Mouse (Mus musculus) embryonic fibroblast, embryonic 13.5 days (primary cell): ENCODE results near the gene Kcnip1. TPM values are rescaled to one million over a fixed set of nuclear protein-coding genes. Genes with fewer than 3 reads are reported as not detected.

Source experiments
- H3K27ac ChIP-seq: 2 replicates; pipeline ENCODE4 v1.5.1; 2012; ENCODE audit warnings: low read length, control low read depth, inconsistent platforms; ENCODE audit not compliant: insufficient read depth
- H3K4me1 ChIP-seq: 2 replicates; pipeline ENCODE4 v1.6.1; 2011; ENCODE audit warnings: low read length; ENCODE audit not compliant: control insufficient read depth, insufficient read depth
- H3K4me3 ChIP-seq: 2 replicates; pipeline ENCODE4 v1.5.1; 2011; ENCODE audit warnings: mild to moderate bottlenecking, control low read depth, low read length; ENCODE audit not compliant: insufficient read depth
- CTCF ChIP-seq: IDR thresholded peaks from 2 replicates; pipeline ENCODE4 v1.5.1; 2011; ENCODE audit warnings: mild to moderate bottlenecking, control low read depth, low read length, moderate library complexity, borderline replicate concordance; ENCODE audit not compliant: insufficient read depth
- POLR2A ChIP-seq: IDR thresholded peaks from 2 replicates; pipeline ENCODE4 v1.6.1; 2011; ENCODE audit warnings: low read depth, mild to moderate bottlenecking, control low read depth, low read length, moderate library complexity
- polyA plus RNA-seq: library from polyadenylated mRNA; stranded (reverse); fragments of >200 nt; gene quantifications from 2 replicates; pipeline ENCODE4 v1.2.4, GENCODE M21; 2011; ENCODE audit warnings: low read depth; ENCODE audit not compliant: missing spikeins, insufficient read length

The Kcnip1 gene
- polyA plus RNA-seq, 1 experiment = 2.7 TPM

DNA sequence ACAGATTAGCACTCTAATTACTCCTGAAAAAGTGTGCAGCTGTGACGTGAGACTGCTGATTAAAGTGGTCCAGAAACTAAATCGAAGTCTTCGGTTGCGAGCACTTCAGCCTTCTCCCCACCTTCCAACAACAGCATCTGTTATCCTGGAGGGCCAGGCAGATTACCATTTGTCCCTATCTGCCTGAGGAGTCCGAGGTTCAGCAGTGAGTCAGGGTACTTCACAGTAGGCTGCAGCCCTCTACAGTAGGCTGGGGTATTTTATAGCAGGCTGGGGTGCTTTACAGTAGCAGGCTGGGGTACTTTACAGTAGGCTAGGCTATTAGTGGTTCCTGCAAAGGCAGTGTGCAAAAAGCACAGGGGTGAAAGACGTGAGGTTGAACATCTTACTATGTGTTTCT, 324.6 kb downstream of the Kcnip1 start:
- TF ChIP-seq CTCF = no peak
- TF ChIP-seq POLR2A = no peak
- H3K4me3 ChIP-seq = no peak overlapping the region
- H3K27ac ChIP-seq = no peak overlapping the region
- H3K4me1 ChIP-seq = peaks cover 3% of the 10 kb centered on the region

DNA sequence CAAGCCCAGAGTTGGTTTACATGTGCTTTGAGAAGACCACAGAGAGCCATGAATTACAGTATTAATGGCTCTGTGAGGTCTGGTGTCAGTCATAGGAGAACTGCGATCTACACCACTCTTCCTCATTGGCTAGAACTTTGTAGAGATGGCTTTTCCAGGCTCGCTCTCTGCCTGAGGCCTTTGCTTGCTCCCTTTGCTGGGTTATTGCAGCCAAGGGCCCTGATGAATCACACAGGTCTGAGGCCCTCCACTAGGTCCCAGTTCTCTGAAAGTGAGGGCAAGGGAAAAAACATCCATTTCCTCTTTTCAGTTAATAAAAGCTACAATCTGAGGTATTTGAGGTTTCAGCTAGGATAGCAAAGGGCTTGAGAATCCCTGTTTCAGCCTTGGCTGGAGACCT, 329.4 kb downstream of the Kcnip1 start:
- H3K4me1 ChIP-seq = peaks cover 13% of the 10 kb centered on the region
- peak overlapping the region; percentile 61 for H3K27ac ChIP-seq
- TF ChIP-seq CTCF (no peak), POLR2A (no peak)
- no peak overlapping the region for H3K4me3 ChIP-seq

DNA sequence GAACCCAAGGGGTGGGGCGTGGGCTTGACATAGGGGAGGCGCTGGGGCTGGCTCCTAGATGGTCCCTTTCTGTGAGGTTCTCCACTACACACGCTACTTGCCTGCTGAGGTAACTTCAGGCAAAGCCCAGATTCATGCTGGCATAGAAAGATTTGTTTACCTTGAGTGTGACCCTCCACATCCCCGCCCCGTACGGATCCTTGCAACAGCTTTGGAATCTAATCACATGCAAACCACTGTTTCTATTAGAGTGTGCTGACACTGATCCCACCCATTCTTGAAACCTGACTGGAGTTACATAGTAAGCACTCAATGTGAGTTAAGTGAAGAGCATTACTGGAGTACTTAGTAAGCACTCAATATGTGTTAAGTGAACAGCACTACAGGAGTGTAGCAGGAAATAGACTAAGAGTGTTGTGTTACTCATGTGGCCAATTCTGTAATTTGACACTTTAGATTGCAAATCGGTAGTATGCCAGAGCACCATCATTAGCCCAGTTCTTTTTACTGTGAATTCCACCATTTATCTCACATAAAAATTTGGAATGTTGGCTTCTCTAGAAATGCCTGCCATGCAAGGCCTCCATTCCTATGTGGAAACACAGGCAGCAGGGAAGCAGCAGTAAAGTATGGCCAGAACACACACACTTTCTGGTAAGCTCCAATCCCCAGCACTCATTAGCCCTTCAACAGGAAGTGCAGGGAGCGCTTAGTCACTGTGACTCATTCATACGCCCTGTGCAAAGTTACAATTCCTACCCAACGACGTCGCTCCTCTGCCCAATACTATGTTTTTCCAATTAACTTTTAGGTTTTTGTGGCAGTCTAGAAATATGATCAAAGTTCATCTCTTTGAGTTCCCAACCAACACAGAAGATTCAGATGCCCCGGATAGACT, 332.7 kb downstream of the Kcnip1 start:
- H3K27ac ChIP-seq = peak overlapping the region; percentile 86
- H3K4me1 ChIP-seq = peaks cover 18% of the 10 kb centered on the region
- no peak overlapping the region for H3K4me3 ChIP-seq
- TF ChIP-seq POLR2A (no peak), CTCF (no peak)

DNA sequence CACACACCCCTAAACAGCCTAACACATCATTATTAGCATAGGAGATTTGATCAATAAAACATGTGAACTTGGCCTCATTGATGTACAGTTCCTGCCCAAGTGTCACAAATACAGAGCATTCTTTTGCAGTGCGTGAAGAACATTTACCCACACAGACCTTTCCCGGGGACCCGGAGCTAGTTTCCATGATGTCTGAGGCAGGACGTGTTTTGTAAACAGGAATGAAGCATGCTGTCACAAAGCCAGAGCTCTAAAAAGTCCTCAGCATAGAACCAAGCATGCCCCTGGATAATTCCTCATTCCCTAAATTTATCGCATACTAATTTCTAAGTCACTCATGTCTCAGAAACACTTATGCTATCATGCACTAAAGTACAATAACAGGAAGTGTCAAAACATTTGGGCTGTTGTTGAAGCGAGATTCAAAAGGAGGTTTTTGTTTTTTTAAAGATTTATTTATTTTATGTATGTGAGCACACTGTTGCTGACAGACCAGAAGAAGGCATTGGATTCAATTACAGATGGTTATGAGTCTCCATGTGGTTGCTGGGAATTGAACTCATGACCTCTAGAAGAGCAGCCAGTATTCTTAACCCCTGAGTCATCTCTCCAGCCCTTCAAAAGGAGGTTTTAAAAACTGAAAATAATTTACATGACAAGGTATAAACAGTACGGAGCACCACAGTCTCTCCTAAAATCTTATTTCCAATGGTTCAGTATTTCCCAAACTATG, 336.9 kb downstream of the Kcnip1 start:
- Histone ChIP-seq H3K4me1 (peaks cover 10% of the 10 kb centered on the region), H3K27ac (peak overlapping the region; percentile 80), H3K4me3 (no peak overlapping the region)
- TF ChIP-seq POLR2A (no peak), CTCF (no peak)

DNA sequence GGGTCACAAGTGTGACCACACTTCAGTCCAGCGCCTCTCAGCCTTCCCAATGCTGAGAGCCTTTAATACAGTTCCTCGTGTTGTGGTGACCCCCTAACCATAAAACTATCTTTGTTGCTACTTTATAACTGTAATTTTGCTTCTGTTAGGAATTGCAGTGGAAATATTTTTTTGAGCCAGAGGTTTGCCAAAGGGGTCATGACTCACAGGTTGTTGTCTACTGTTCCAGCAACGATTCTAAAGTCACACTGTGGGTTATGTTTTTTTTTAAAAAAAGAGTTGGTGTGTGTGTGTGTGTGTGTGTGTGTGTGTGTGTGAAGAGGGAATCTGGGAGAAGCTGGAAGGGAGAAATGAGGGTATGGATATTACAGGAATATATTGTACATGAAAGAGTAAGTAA, 337.7 kb downstream of the Kcnip1 start:
- TF ChIP-seq CTCF = no peak
- no peak for TF ChIP-seq POLR2A
- H3K4me3 ChIP-seq = no peak overlapping the region
- peak overlapping the region; percentile 80; the same call in 1 of the 2 replicates for H3K27ac ChIP-seq

DNA sequence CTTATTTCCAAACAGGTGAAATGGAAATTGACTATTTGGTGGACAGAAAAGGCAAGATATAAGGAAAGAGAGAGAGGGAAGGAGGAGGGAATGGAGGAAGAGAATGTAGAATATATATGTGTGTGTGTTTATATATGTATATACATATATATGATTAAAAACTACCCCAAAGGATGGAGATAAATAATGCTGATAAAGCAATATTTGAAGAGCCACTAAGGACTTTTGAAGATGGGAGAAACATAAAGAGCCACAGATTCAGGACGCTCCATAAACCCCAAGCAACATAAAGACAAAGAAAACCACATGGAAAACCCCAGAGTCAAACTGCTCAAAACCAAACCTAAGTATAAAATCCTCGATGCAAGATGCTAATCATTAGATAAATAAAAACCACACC, 338.5 kb downstream of the Kcnip1 start:
- TF ChIP-seq POLR2A (no peak), CTCF (no peak)
- Histone ChIP-seq H3K4me1 (peaks cover 6% of the 10 kb centered on the region), H3K27ac (no peak overlapping the region), H3K4me3 (no peak overlapping the region)

More for the DNA sequence above, 337.7 kb downstream of the Kcnip1 start:
- H3K4me1 ChIP-seq = peaks cover 10% of the 10 kb centered on the region

DNA sequence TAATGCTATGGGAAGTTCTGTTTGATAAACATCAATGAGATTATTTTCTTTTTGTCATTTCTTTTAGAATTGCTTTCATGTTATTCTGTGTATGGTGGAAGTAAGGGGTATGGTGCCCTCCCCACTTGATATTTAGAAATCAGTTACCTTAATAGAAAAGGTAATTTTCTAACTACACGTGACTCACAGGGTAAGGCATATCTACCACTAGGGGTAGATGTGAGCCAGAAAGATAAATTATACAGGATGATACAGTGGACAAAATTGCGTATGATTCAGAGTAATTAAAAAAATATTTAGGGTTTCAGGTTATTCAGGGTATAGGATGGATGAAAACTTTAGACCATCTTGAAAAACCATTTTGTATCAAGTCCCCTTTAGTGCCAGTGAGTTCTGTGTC, 343.6 kb downstream of the Kcnip1 start:
- Histone ChIP-seq H3K4me3 (no peak overlapping the region), H3K4me1 (no peaks in the 10 kb centered on the region), H3K27ac (no peak overlapping the region)
- TF ChIP-seq CTCF (no peak), POLR2A (no peak)

DNA sequence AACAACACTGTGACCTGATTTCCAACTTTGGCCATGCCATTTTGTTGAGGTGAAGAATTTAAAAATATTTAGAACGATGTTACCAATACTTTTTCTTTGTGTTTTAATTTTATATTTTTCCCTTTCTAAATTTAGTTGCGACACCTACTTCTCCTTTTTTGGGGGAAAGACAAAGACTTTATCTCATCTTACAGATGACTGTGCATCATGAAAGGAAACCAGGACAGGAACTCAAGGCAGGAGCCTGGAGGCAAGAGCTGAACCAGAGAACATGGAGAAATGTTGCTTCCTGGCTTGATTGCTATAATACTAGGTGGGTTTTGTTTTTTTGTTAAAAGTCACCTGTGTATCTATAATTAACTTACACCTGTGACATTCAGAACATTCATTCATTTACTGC, 355.8 kb downstream of the Kcnip1 start:
- Histone ChIP-seq H3K27ac (no peak overlapping the region), H3K4me3 (no peak overlapping the region), H3K4me1 (no peaks in the 10 kb centered on the region)
- TF ChIP-seq POLR2A (no peak), CTCF (no peak)

DNA sequence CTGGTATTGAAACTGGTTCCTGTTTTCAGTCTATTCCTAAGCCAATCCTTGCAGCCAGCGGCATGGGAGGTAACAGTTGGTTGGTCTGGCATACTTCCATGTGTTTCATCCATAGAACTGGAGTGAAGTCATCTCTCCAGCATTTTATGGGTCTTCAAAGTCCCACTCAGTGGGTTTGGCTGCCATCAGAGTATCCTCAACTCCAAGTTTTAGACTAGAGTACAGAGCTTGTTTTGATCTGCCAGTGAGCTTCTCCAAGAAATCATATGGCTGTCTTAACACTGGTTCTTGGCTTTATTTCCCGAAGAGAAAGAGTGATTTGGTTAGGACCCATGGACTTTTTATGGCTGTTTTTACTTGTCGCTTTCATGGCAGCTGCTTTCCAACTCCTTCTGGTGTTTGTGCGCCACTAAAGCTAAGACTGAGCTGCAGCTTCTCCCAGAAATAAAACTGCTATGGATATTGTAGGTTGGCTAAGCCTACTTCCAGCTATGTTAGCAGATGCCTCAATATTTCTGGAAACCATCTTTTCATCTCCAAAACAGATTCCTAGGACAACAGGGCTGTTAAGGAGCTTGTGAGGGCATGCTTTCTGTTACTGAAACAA, 365.7 kb downstream of the Kcnip1 start:
- no peak overlapping the region for H3K27ac ChIP-seq
- no peaks in the 10 kb centered on the region for H3K4me1 ChIP-seq
- TF ChIP-seq POLR2A (no peak), CTCF (no peak)
- H3K4me3 ChIP-seq = no peak overlapping the region

DNA sequence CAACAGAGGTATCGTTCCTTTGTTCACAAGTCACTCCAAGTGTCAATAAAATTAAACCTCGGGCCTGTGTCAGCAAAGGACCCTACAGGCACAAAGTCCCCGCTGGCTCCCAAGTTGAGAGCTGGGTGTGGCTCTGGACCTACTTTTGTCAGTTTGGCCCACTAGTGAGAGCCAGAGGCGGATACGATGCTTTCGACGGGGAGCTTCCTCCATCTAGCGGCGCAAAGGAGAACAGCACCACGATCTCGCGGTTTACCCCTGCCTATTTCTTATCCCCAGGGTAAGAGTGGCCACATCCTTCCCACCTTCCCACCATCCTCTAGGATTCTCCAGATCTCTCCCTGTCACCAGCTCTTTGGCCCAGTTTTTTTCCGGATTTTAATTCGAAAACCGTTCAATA, 378.7 kb downstream of the Kcnip1 start:
- Histone ChIP-seq H3K27ac (no peak overlapping the region), H3K4me3 (no peak overlapping the region), H3K4me1 (no peaks in the 10 kb centered on the region)
- TF ChIP-seq CTCF = peak; percentile 91
- TF ChIP-seq POLR2A = no peak
